9 mouse cellular contexts compared by ENCODE assay signal in genomic region chr5:111553471-111554382, GRCm38 (mm10).
A peak's percentile ranks its signal among the peaks of the same experiment; 100 is the strongest.
DNase-seq lines count a peak whose midpoint lies in the region; ATAC-seq and TF ChIP-seq lines count a peak whose summit lies in the region.
"Had no signal": no experiment of that assay in that cellular context is flagged by ENCODE, and none has a peak within 500 bp of the region (broad histone marks: within the 10 kb centered on the region; RNA-seq: fewer than 3 reads in every experiment).

No protein-coding gene starts in this region.

- no peak for TF ChIP-seq POLR2A in ES-Bruce4 (IDR thresholded peaks at IDR 0.05; ENCODE audit: insufficient read depth, low read length)

- H3K4me1 ChIP-seq in intestine, embryonic 14.5 days (replicated peaks; ENCODE audit: control insufficient read depth, insufficient read depth, low read length), result peaks cover 20% of the 10 kb centered on the region
- H3K4me1 ChIP-seq in intestine, embryonic 15.5 days (replicated peaks), result peaks cover 22% of the 10 kb centered on the region
- H3K4me1 ChIP-seq in ES-Bruce4 (ENCODE audit: control insufficient read depth, insufficient read depth, low read length), result peaks cover 5% of the 10 kb centered on the region
- peaks cover 26% of the 10 kb centered on the region for H3K4me1 ChIP-seq in forebrain, embryonic 11.5 days (replicated peaks; ENCODE audit: control insufficient read depth, insufficient read depth, low read length)
- peaks cover 33% of the 10 kb centered on the region for H3K4me1 ChIP-seq in midbrain, embryonic 12.5 days

- H3K9ac ChIP-seq in intestine, embryonic 14.5 days (ENCODE audit: low read length), result no peak overlapping the region
- no peak overlapping the region for H3K9ac ChIP-seq in intestine, embryonic 15.5 days
- no peak overlapping the region for H3K9ac ChIP-seq in ES-Bruce4 (ENCODE audit: low read depth, poor library complexity, severe bottlenecking)
- H3K9ac ChIP-seq in forebrain, embryonic 11.5 days (ENCODE audit: low read length), result peak overlapping the region; percentile 51; the same call in 1 of the 2 replicates
- no peak overlapping the region for H3K9ac ChIP-seq in midbrain, embryonic 12.5 days (replicated peaks)

- no peak for TF ChIP-seq EP300 in ES-Bruce4 (IDR thresholded peaks at IDR 0.05; ENCODE audit: insufficient read depth, low read depth, low read length)

- 73% methylated on average over 16 of the region's 16 CpGs for WGBS in intestine, embryonic 14.5 days
- 67% methylated on average over 16 of the region's 16 CpGs for WGBS in intestine, embryonic 15.5 days
- 80% methylated on average over 16 of the region's 16 CpGs for WGBS in forebrain, embryonic 11.5 days
- WGBS in midbrain, embryonic 12.5 days, result 78% methylated on average over 16 of the region's 16 CpGs

- no peak for DNase-seq in intestine, embryonic 14.5 days (ENCODE audit: low spot score)
- DNase-seq in forebrain, embryonic 11.5 days (ENCODE audit: low spot score), result no peak
- DNase-seq in cerebellum, adult 9-11 months, result no peak
- DNase-seq in adrenal gland, postnatal 14 days, result no peak
- no peak for DNase-seq in adipocyte (ENCODE audit: low spot score)
- DNase-seq: kidney, postnatal 25 days had no signal

- H3K4me3 ChIP-seq in intestine, embryonic 14.5 days (ENCODE audit: low read depth, low read length), result no peak overlapping the region
- H3K4me3 ChIP-seq in intestine, embryonic 15.5 days (replicated peaks), result no peak overlapping the region
- H3K4me3 ChIP-seq in ES-Bruce4 (ENCODE audit: low read depth, low read length), result no peak overlapping the region
- H3K4me3 ChIP-seq in forebrain, embryonic 11.5 days (ENCODE audit: low read depth, low read length), result no peak overlapping the region
- H3K4me3 ChIP-seq in midbrain, embryonic 12.5 days, result no peak overlapping the region

- 0 out of 2 replicates have a peak overlapping the region, but pooled peaks have one; percentile 60 for H3K27ac ChIP-seq in intestine, embryonic 14.5 days (ENCODE audit: low read depth)
- H3K27ac ChIP-seq in intestine, embryonic 15.5 days, result no peak overlapping the region
- H3K27ac ChIP-seq in ES-Bruce4 (ENCODE audit: insufficient read depth, low read length), result no peak overlapping the region
- H3K27ac ChIP-seq in forebrain, embryonic 11.5 days (ENCODE audit: low read depth, low read length), result peak overlapping the region; percentile 91; the same call in 1 of the 2 replicates
- peak overlapping the region; percentile 88 for H3K27ac ChIP-seq in midbrain, embryonic 12.5 days (replicated peaks)

- no peaks in the 10 kb centered on the region for H3K36me3 ChIP-seq in intestine, embryonic 14.5 days (ENCODE audit: control insufficient read depth, insufficient read depth, low read length)
- H3K36me3 ChIP-seq in intestine, embryonic 15.5 days, result no peaks in the 10 kb centered on the region
- no peaks in the 10 kb centered on the region for H3K36me3 ChIP-seq in ES-Bruce4 (ENCODE audit: control insufficient read depth, insufficient read depth, low read length, poor library complexity, severe bottlenecking)
- H3K36me3 ChIP-seq in forebrain, embryonic 11.5 days (ENCODE audit: control insufficient read depth, insufficient read depth, low read length), result no peaks in the 10 kb centered on the region
- no peaks in the 10 kb centered on the region for H3K36me3 ChIP-seq in midbrain, embryonic 12.5 days

- ATAC-seq in intestine, embryonic 14.5 days (replicated peaks; ENCODE audit: low FRiP score, low TSS enrichment, low read depth), result no peak
- no peak for ATAC-seq in intestine, embryonic 15.5 days
- no peak for ATAC-seq in forebrain, embryonic 11.5 days (replicated peaks; ENCODE audit: low FRiP score)
- ATAC-seq in midbrain, embryonic 12.5 days (ENCODE audit: low FRiP score, low read depth), result no peak

- no peaks in the 10 kb centered on the region for H3K27me3 ChIP-seq in intestine, embryonic 14.5 days (replicated peaks; ENCODE audit: control insufficient read depth, insufficient read depth, low read length)
- H3K27me3 ChIP-seq in intestine, embryonic 15.5 days (replicated peaks), result no peaks in the 10 kb centered on the region
- no peaks in the 10 kb centered on the region for H3K27me3 ChIP-seq in ES-Bruce4 (ENCODE audit: control insufficient read depth, insufficient read depth, low read length, poor library complexity, severe bottlenecking)
- no peaks in the 10 kb centered on the region for H3K27me3 ChIP-seq in forebrain, embryonic 11.5 days (ENCODE audit: control insufficient read depth, insufficient read depth, low read length)
- peaks cover 16% of the 10 kb centered on the region for H3K27me3 ChIP-seq in midbrain, embryonic 12.5 days

- no peaks in the 10 kb centered on the region for H3K9me3 ChIP-seq in intestine, embryonic 14.5 days (ENCODE audit: control insufficient read depth, low read length)
- no peaks in the 10 kb centered on the region for H3K9me3 ChIP-seq in intestine, embryonic 15.5 days
- H3K9me3 ChIP-seq in ES-Bruce4 (replicated peaks; ENCODE audit: control insufficient read depth, insufficient read depth, low read length, poor library complexity, severe bottlenecking), result no peaks in the 10 kb centered on the region
- no peaks in the 10 kb centered on the region for H3K9me3 ChIP-seq in forebrain, embryonic 11.5 days (ENCODE audit: control insufficient read depth, low read length)
- H3K9me3 ChIP-seq in midbrain, embryonic 12.5 days, result no peaks in the 10 kb centered on the region

- H3K4me2 ChIP-seq in intestine, embryonic 14.5 days (ENCODE audit: low read length), result no peak overlapping the region
- no peak overlapping the region for H3K4me2 ChIP-seq in intestine, embryonic 15.5 days (replicated peaks)
- no peak overlapping the region for H3K4me2 ChIP-seq in forebrain, embryonic 11.5 days (ENCODE audit: low read depth, low read length, severe bottlenecking)
- H3K4me2 ChIP-seq in midbrain, embryonic 12.5 days (replicated peaks), result no peak overlapping the region

- TF ChIP-seq CTCF in ES-Bruce4 (IDR thresholded peaks at IDR 0.05; ENCODE audit: low read depth, low read length), result peak; percentile 36

Comparison
In these comparisons a context has a peak if more than half of its experiments do, and no peak if none do; other contexts are left out.
1. H3K27ac ChIP-seq: peak in intestine, embryonic 14.5 days (single experiment), forebrain, embryonic 11.5 days (single experiment) and midbrain, embryonic 12.5 days (single experiment); none in intestine, embryonic 15.5 days (single experiment) and ES-Bruce4 (single experiment).